Mouse (Mus musculus): ENCODE measurements at regions not wholly inside any gene's neighbourhood (a gene's known extent, or its start where the extent isn't known, plus 50 kb on each side); places are given as distances from the start of the nearest gene placed in this dataset.

DNA sequence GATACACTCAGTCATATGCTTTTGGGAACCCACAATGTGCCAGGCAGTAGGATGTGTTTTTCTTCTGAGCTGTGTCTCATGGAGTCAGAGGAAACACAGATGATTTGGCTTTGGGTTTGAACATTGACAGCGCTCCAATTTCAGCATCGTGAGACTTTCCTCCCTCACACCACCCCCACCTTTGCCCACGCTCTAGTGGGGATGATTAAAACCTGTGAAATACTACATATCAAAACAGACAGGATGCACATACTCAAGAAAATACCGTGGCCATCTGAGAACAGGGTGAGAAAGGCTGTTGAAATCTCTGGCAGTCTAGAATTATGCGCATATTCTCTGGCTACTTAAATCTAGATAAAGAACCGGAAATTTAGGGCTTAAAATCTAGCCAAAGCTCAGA lies 124.5 kb downstream of the Far1 start:
- H3K36me3 ChIP-seq (replicated peaks in 1 of 2; ENCODE audit: control insufficient read depth in 1 of 2, insufficient read depth in 1 of 2, low read length in 1 of 2), result no peaks in the 10 kb centered on the region
- dilution Hi-C loops (cut with MboI; ENCODE audit: extremely low pct_ligation_motif_present, extremely low pct_unique_long_range_greater_than_20kb, low sequenced_read_pairs), result no loop called here
- H3K27me3 ChIP-seq (replicated peaks), result no peaks in the 10 kb centered on the region
- no peak overlapping the region for H3K9ac ChIP-seq (ENCODE audit: insufficient read depth, low read depth)
- no peak overlapping the region for H3K4me2 ChIP-seq (ENCODE audit: insufficient read depth, low read depth, poor library complexity, severe bottlenecking)
- in situ Hi-C loops (cut with MboI; ENCODE audit: low pct_ligation_motif_present, low pct_unique_long_range_greater_than_20kb, low sequenced_read_pairs), result no loop called here
- no peak overlapping the region for H3K4me3 ChIP-seq (replicated peaks in 1 of 3; ENCODE audit: low read depth in 2 of 3, low read length in 2 of 3, poor library complexity in 1 of 3)
- no peaks in the 10 kb centered on the region for H3K9me3 ChIP-seq (replicated peaks; ENCODE audit: low read length)
- TF ChIP-seq USF1 (IDR thresholded peaks at IDR 0.05; ENCODE audit: low read depth, low read length), result no peak
- TF ChIP-seq MEF2A (IDR thresholded peaks at IDR 0.05; ENCODE audit: borderline replicate concordance, low read depth, low read length), result no peak
- TF ChIP-seq NELFE (IDR thresholded peaks at IDR 0.05; ENCODE audit: low read depth, low read length), result no peak
- no peak for TF ChIP-seq MAX (IDR thresholded peaks at IDR 0.05; ENCODE audit: low read length)
- no peak for TF ChIP-seq TBP (conservative IDR thresholded peaks at IDR 0.05; ENCODE audit: low read depth, low read length)
- TF ChIP-seq E2F4 (IDR thresholded peaks at IDR 0.05; ENCODE audit: insufficient replicate concordance, low read depth, low read length), result no peak
- TF ChIP-seq GABPA (IDR thresholded peaks at IDR 0.05; ENCODE audit: insufficient replicate concordance, low read depth, low read length), result no peak
- TF ChIP-seq JUND (conservative IDR thresholded peaks at IDR 0.05; ENCODE audit: low read depth, low read length), result no peak
- no peak for TF ChIP-seq RAD21 (IDR thresholded peaks at IDR 0.05; ENCODE audit: low read depth, low read length)
- TF ChIP-seq TCF12 (IDR thresholded peaks at IDR 0.05; ENCODE audit: low read depth, low read length), result no peak
- H3K79me2 ChIP-seq (replicated peaks; ENCODE audit: control insufficient read depth, extremely low read depth, insufficient read depth, poor library complexity, severe bottlenecking), result no peaks in the 10 kb centered on the region
- no peak for DNase-seq (ENCODE audit: extremely low read depth)
- H3K4me1 ChIP-seq (ENCODE audit: control insufficient read depth in 1 of 2, insufficient read depth in 2 of 2), result no peaks in the 10 kb centered on the region
- H3K27ac ChIP-seq (ENCODE audit: insufficient read depth, low read depth), result no peak overlapping the region

DNA sequence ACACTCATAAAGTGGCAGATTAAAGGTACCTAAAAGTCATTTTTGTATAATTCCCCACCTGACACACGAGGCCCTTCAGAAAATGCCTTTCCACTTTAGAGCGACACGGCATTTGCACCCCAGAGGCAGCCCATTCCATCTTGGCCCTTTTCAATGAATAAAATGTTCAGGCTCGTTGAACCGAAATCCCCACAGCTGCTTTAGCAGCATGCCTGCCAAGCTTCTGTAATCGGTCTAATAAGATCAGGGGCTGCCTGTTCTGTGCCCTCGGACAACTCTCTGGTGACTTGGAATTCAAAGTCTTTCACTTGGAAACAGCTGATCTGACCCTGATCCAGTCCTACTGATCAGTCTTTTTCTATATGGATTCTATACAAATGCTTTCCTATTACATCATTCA lies 123.3 kb upstream of the Spon1 start:
- dilution Hi-C loops (cut with MboI; ENCODE audit: extremely low pct_ligation_motif_present, extremely low pct_unique_long_range_greater_than_20kb, low sequenced_read_pairs) (no loop called here), in situ Hi-C loops (cut with MboI; ENCODE audit: low pct_ligation_motif_present, low pct_unique_long_range_greater_than_20kb, low sequenced_read_pairs) (no loop called here)
- no peak overlapping the region for H3K4me2 ChIP-seq (ENCODE audit: insufficient read depth, low read depth, poor library complexity, severe bottlenecking)
- H3K27me3 ChIP-seq (replicated peaks), result no peaks in the 10 kb centered on the region
- no peak overlapping the region for H3K4me3 ChIP-seq (replicated peaks in 1 of 3; ENCODE audit: low read depth in 2 of 3, low read length in 2 of 3, poor library complexity in 1 of 3)
- TF ChIP-seq PAX5 (IDR thresholded peaks at IDR 0.05; ENCODE audit: low read length) (no peak), SIN3A (IDR thresholded peaks at IDR 0.05; ENCODE audit: low read length) (no peak)
- H3K9me3 ChIP-seq (replicated peaks; ENCODE audit: low read length), result no peaks in the 10 kb centered on the region
- DNase-seq (ENCODE audit: extremely low read depth), result no peak
- no peaks in the 10 kb centered on the region for H3K36me3 ChIP-seq (replicated peaks in 1 of 2; ENCODE audit: control insufficient read depth in 1 of 2, insufficient read depth in 1 of 2, low read length in 1 of 2)
- no peaks in the 10 kb centered on the region for H3K79me2 ChIP-seq (replicated peaks; ENCODE audit: control insufficient read depth, extremely low read depth, insufficient read depth, poor library complexity, severe bottlenecking)
- H3K27ac ChIP-seq (ENCODE audit: insufficient read depth, low read depth), result no peak overlapping the region
- no peak overlapping the region for H3K9ac ChIP-seq (ENCODE audit: insufficient read depth, low read depth)
- H3K4me1 ChIP-seq (ENCODE audit: control insufficient read depth in 1 of 2, insufficient read depth in 2 of 2), result no peaks in the 10 kb centered on the region

- no peaks in the 10 kb centered on the region for H3K9me3 ChIP-seq (replicated peaks; ENCODE audit: low read length)
- no peak overlapping the region for H3K4me3 ChIP-seq (replicated peaks in 1 of 3; ENCODE audit: low read depth in 2 of 3, low read length in 2 of 3, poor library complexity in 1 of 3)
- H3K36me3 ChIP-seq (replicated peaks in 1 of 2; ENCODE audit: control insufficient read depth in 1 of 2, insufficient read depth in 1 of 2, low read length in 1 of 2), result no peaks in the 10 kb centered on the region
- H3K9ac ChIP-seq (ENCODE audit: insufficient read depth, low read depth), result no peak overlapping the region
- no peak for TF ChIP-seq PAX5 (IDR thresholded peaks at IDR 0.05; ENCODE audit: low read length)
- no peak for TF ChIP-seq ETS1 (conservative IDR thresholded peaks at IDR 0.05; ENCODE audit: low read depth, low read length)
- no peak for TF ChIP-seq CHD1 (IDR thresholded peaks at IDR 0.05; ENCODE audit: low read depth, low read length)
- no peak for TF ChIP-seq JUN (IDR thresholded peaks at IDR 0.05; ENCODE audit: insufficient read depth, low read depth, low read length)
- TF ChIP-seq TCF12 (IDR thresholded peaks at IDR 0.05; ENCODE audit: low read depth, low read length), result no peak
- no peak for TF ChIP-seq MYC (IDR thresholded peaks at IDR 0.05; ENCODE audit: low read depth, low read length)
- TF ChIP-seq POLR2AphosphoS2 (IDR thresholded peaks at IDR 0.05; ENCODE audit: low read depth, low read length), result no peak
- no peak for TF ChIP-seq TBP (conservative IDR thresholded peaks at IDR 0.05; ENCODE audit: low read depth, low read length)
- TF ChIP-seq ZNF384 (IDR thresholded peaks at IDR 0.05; ENCODE audit: low read depth, low read length), result no peak
- no peak for TF ChIP-seq MEF2A (IDR thresholded peaks at IDR 0.05; ENCODE audit: borderline replicate concordance, low read depth, low read length)
- TF ChIP-seq ZMIZ1 (IDR thresholded peaks at IDR 0.05; ENCODE audit: low read depth, low read length), result no peak
- TF ChIP-seq GABPA (IDR thresholded peaks at IDR 0.05; ENCODE audit: insufficient replicate concordance, low read depth, low read length), result no peak
- no peak for TF ChIP-seq SMC3 (IDR thresholded peaks at IDR 0.05; ENCODE audit: low read depth, low read length)
- no peak for TF ChIP-seq MAX (IDR thresholded peaks at IDR 0.05; ENCODE audit: low read length)
- TF ChIP-seq MAZ (IDR thresholded peaks at IDR 0.05; ENCODE audit: low read depth, low read length), result no peak
- TF ChIP-seq BHLHE40 (IDR thresholded peaks at IDR 0.05; ENCODE audit: low read depth, low read length), result no peak
- no peak for TF ChIP-seq USF2 (conservative IDR thresholded peaks at IDR 0.05; ENCODE audit: low read depth, low read length)
- H3K4me2 ChIP-seq (ENCODE audit: insufficient read depth, low read depth, poor library complexity, severe bottlenecking), result no peak overlapping the region
- in situ Hi-C loops (cut with MboI; ENCODE audit: low pct_ligation_motif_present, low pct_unique_long_range_greater_than_20kb, low sequenced_read_pairs), result no loop called here
- H3K27ac ChIP-seq (ENCODE audit: insufficient read depth, low read depth), result no peak overlapping the region
- dilution Hi-C loops (cut with MboI; ENCODE audit: extremely low pct_ligation_motif_present, extremely low pct_unique_long_range_greater_than_20kb, low sequenced_read_pairs), result no loop called here
- no peaks in the 10 kb centered on the region for H3K4me1 ChIP-seq (ENCODE audit: control insufficient read depth in 1 of 2, insufficient read depth in 2 of 2)
- peaks cover 4% of the 10 kb centered on the region for H3K27me3 ChIP-seq (replicated peaks)
- no peak for DNase-seq (ENCODE audit: extremely low read depth)
- H3K79me2 ChIP-seq (replicated peaks; ENCODE audit: control insufficient read depth, extremely low read depth, insufficient read depth, poor library complexity, severe bottlenecking), result no peaks in the 10 kb centered on the region
These were observed 115.2 kb upstream of the Spon1 start for GRCm38 (mm10) chr7:113650631-113651030.

Data from CH12.LX (cell line).